Mouse (Mus musculus): ENCODE data around the gene App. TPM values are rescaled to one million over a fixed set of nuclear protein-coding genes. Genes with fewer than 3 reads are reported as not detected.

App gene
- polyA plus RNA-seq, 1 experiment = 8.9 TPM

GRCm38 (mm10) chr16:85072624-85073023 is 100.9 kb downstream of the App start:
- Histone ChIP-seq H3K4me3 (replicated peaks) (no peak overlapping the region), H3K36me3 (replicated peaks; ENCODE audit: low read length) (no peaks in the 10 kb centered on the region), H3K27me3 (replicated peaks) (no peaks in the 10 kb centered on the region), H3K4me1 (no peaks in the 10 kb centered on the region), H3K9me3 (peaks cover 3% of the 10 kb centered on the region; the same call in 1 of the 2 replicates)
- TF ChIP-seq GATA1 (IDR thresholded peaks at IDR 0.05; ENCODE audit: borderline replicate concordance, low read length) (no peak), FLI1 (IDR thresholded peaks at IDR 0.05; ENCODE audit: low read length) (no peak)

- TF ChIP-seq GATA1 (IDR thresholded peaks at IDR 0.05; ENCODE audit: borderline replicate concordance, low read length) (no peak), FLI1 (IDR thresholded peaks at IDR 0.05; ENCODE audit: low read length) (no peak)
- Histone ChIP-seq H3K9me3 (peaks cover 3% of the 10 kb centered on the region; the same call in 1 of the 2 replicates), H3K27me3 (replicated peaks) (no peaks in the 10 kb centered on the region), H3K4me1 (no peaks in the 10 kb centered on the region), H3K4me3 (replicated peaks) (no peak overlapping the region), H3K36me3 (replicated peaks; ENCODE audit: low read length) (no peaks in the 10 kb centered on the region)
These were observed 101.8 kb downstream of the App start for GRCm38 (mm10) chr16:85071791-85072190.

GRCm38 (mm10) chr16:85071248-85071647 is 102.3 kb downstream of the App start:
- no peaks in the 10 kb centered on the region for H3K27me3 ChIP-seq (replicated peaks)
- no peaks in the 10 kb centered on the region for H3K36me3 ChIP-seq (replicated peaks; ENCODE audit: low read length)
- no peak for TF ChIP-seq FLI1 (IDR thresholded peaks at IDR 0.05; ENCODE audit: low read length)
- no peak for TF ChIP-seq GATA1 (IDR thresholded peaks at IDR 0.05; ENCODE audit: borderline replicate concordance, low read length)
- H3K9me3 ChIP-seq = peaks cover 3% of the 10 kb centered on the region; the same call in 1 of the 2 replicates
- no peaks in the 10 kb centered on the region for H3K4me1 ChIP-seq
- peak overlapping the region; percentile 2 for H3K4me3 ChIP-seq (replicated peaks)

- no peaks in the 10 kb centered on the region for H3K4me1 ChIP-seq
- TF ChIP-seq GATA1 (IDR thresholded peaks at IDR 0.05; ENCODE audit: borderline replicate concordance, low read length) (no peak), FLI1 (IDR thresholded peaks at IDR 0.05; ENCODE audit: low read length) (no peak)
- peaks cover 4% of the 10 kb centered on the region for H3K9me3 ChIP-seq
- H3K4me3 ChIP-seq (replicated peaks) = no peak overlapping the region
- no peaks in the 10 kb centered on the region for H3K36me3 ChIP-seq (replicated peaks; ENCODE audit: low read length)
- no peaks in the 10 kb centered on the region for H3K27me3 ChIP-seq (replicated peaks)
These were observed 106.2 kb downstream of the App start for GRCm38 (mm10) chr16:85067254-85067893.

GRCm38 (mm10) chr16:85066227-85066626 is 107.3 kb downstream of the App start:
- Histone ChIP-seq H3K4me3 (replicated peaks) (no peak overlapping the region), H3K4me1 (no peaks in the 10 kb centered on the region), H3K36me3 (replicated peaks; ENCODE audit: low read length) (no peaks in the 10 kb centered on the region)

GRCm38 (mm10) chr16:85064800-85065199 is 108.8 kb downstream of the App start:
- no peak overlapping the region for H3K4me3 ChIP-seq (replicated peaks)
- no peaks in the 10 kb centered on the region for H3K36me3 ChIP-seq (replicated peaks; ENCODE audit: low read length)
- H3K9me3 ChIP-seq = peaks cover 10% of the 10 kb centered on the region; the same call in 1 of the 2 replicates
- no peaks in the 10 kb centered on the region for H3K4me1 ChIP-seq
- H3K27me3 ChIP-seq (replicated peaks) = no peaks in the 10 kb centered on the region
- TF ChIP-seq FLI1 (IDR thresholded peaks at IDR 0.05; ENCODE audit: low read length) = no peak
- TF ChIP-seq GATA1 (IDR thresholded peaks at IDR 0.05; ENCODE audit: borderline replicate concordance, low read length) = no peak

More at GRCm38 (mm10) chr16:85066227-85066626, 107.3 kb downstream of the App start:
- H3K9me3 ChIP-seq = peaks cover 7% of the 10 kb centered on the region; the same call in 1 of the 2 replicates
- H3K27me3 ChIP-seq (replicated peaks) = no peaks in the 10 kb centered on the region
- TF ChIP-seq GATA1 (IDR thresholded peaks at IDR 0.05; ENCODE audit: borderline replicate concordance, low read length) (no peak), FLI1 (IDR thresholded peaks at IDR 0.05; ENCODE audit: low read length) (no peak)

- no peak overlapping the region for H3K4me3 ChIP-seq (replicated peaks)
These were observed 110.8 kb downstream of the App start for GRCm38 (mm10) chr16:85062732-85063131.

GRCm38 (mm10) chr16:85061725-85062124 is 111.8 kb downstream of the App start:
- Histone ChIP-seq H3K9me3 (peaks cover 24% of the 10 kb centered on the region), H3K27me3 (replicated peaks) (no peaks in the 10 kb centered on the region), H3K36me3 (replicated peaks; ENCODE audit: low read length) (no peaks in the 10 kb centered on the region), H3K4me3 (replicated peaks) (no peak overlapping the region), H3K4me1 (no peaks in the 10 kb centered on the region)
- TF ChIP-seq FLI1 (IDR thresholded peaks at IDR 0.05; ENCODE audit: low read length) (no peak), GATA1 (IDR thresholded peaks at IDR 0.05; ENCODE audit: borderline replicate concordance, low read length) (no peak)

More at GRCm38 (mm10) chr16:85062732-85063131, 110.8 kb downstream of the App start:
- Histone ChIP-seq H3K27me3 (replicated peaks) (no peaks in the 10 kb centered on the region), H3K4me1 (no peaks in the 10 kb centered on the region), H3K36me3 (replicated peaks; ENCODE audit: low read length) (no peaks in the 10 kb centered on the region), H3K9me3 (peaks cover 17% of the 10 kb centered on the region; the same call in 1 of the 2 replicates)
- TF ChIP-seq GATA1 (IDR thresholded peaks at IDR 0.05; ENCODE audit: borderline replicate concordance, low read length) (no peak), FLI1 (IDR thresholded peaks at IDR 0.05; ENCODE audit: low read length) (no peak)

- Histone ChIP-seq H3K4me3 (replicated peaks) (no peak overlapping the region), H3K4me1 (no peaks in the 10 kb centered on the region), H3K27me3 (replicated peaks) (no peaks in the 10 kb centered on the region), H3K36me3 (replicated peaks; ENCODE audit: low read length) (no peaks in the 10 kb centered on the region), H3K9me3 (peaks cover 28% of the 10 kb centered on the region)
- no peak for TF ChIP-seq FLI1 (IDR thresholded peaks at IDR 0.05; ENCODE audit: low read length)
These were observed 115.4 kb downstream of the App start for GRCm38 (mm10) chr16:85058138-85058537.

GRCm38 (mm10) chr16:85056212-85056611 is 117.4 kb downstream of the App start:
- Histone ChIP-seq H3K4me1 (no peaks in the 10 kb centered on the region), H3K27me3 (replicated peaks) (no peaks in the 10 kb centered on the region), H3K9me3 (peaks cover 22% of the 10 kb centered on the region), H3K4me3 (replicated peaks) (no peak overlapping the region), H3K36me3 (replicated peaks; ENCODE audit: low read length) (no peaks in the 10 kb centered on the region)
- TF ChIP-seq FLI1 (IDR thresholded peaks at IDR 0.05; ENCODE audit: low read length) = no peak
- TF ChIP-seq GATA1 (IDR thresholded peaks at IDR 0.05; ENCODE audit: borderline replicate concordance, low read length) = no peak

Measured in megakaryocyte, embryonic 14.5 days (primary cell).